Comparison of ENCODE assay signal across 8 mouse cellular contexts in genomic region chr7:111179401-111180271, GRCm38 (mm10).
A peak's percentile ranks its signal among the peaks of the same experiment; 100 is the strongest.
DNase-seq lines count a peak whose midpoint lies in the region; ATAC-seq lines count a peak whose summit lies in the region.

No protein-coding gene starts in this region.

- no peaks in the 10 kb centered on the region for H3K27me3 ChIP-seq in neural tube, embryonic 13.5 days
- H3K27me3 ChIP-seq in limb, embryonic 13.5 days = 0 out of 2 replicates have a peak, but pooled peaks cover 2% of the 10 kb centered on the region
- 0 out of 2 replicates have a peak, but pooled peaks cover 2% of the 10 kb centered on the region for H3K27me3 ChIP-seq in midbrain, embryonic 13.5 days

- peaks cover 7% of the 10 kb centered on the region; the same call in 1 of the 2 replicates for H3K4me1 ChIP-seq in neural tube, embryonic 13.5 days (replicated peaks)
- H3K4me1 ChIP-seq in limb, embryonic 13.5 days = peaks cover 19% of the 10 kb centered on the region
- peaks cover 8% of the 10 kb centered on the region; the same call in 1 of the 2 replicates for H3K4me1 ChIP-seq in midbrain, embryonic 13.5 days (replicated peaks)

- no peak for DNase-seq in neural tube, embryonic 10.5 days (ENCODE audit: extremely low spot score, low spot score)
- peak; percentile 61 to 69 for DNase-seq in heart, postnatal 36 days
- no peak for DNase-seq in layer of hippocampus, postnatal 14 days (ENCODE audit: low spot score in 2 of 2)
- DNase-seq in frontal cortex, postnatal 10 days (ENCODE audit: low spot score in 2 of 2) = no peak

- no peaks in the 10 kb centered on the region for H3K36me3 ChIP-seq in neural tube, embryonic 13.5 days
- H3K36me3 ChIP-seq in limb, embryonic 13.5 days = no peaks in the 10 kb centered on the region
- no peaks in the 10 kb centered on the region for H3K36me3 ChIP-seq in midbrain, embryonic 13.5 days

- H3K4me3 ChIP-seq in neural tube, embryonic 13.5 days = no peak overlapping the region
- no peak overlapping the region for H3K4me3 ChIP-seq in limb, embryonic 13.5 days
- no peak overlapping the region for H3K4me3 ChIP-seq in midbrain, embryonic 13.5 days (replicated peaks)

- no peak overlapping the region for H3K4me2 ChIP-seq in neural tube, embryonic 13.5 days
- no peak overlapping the region for H3K4me2 ChIP-seq in limb, embryonic 13.5 days (replicated peaks)
- H3K4me2 ChIP-seq in midbrain, embryonic 13.5 days (replicated peaks) = no peak overlapping the region

- intact Hi-C loops in heart, postnatal 36 days (cut with DNase I) = loop anchor here (5.0 kb wide), 2 partner anchors 373 to 603 kb away; no protein-coding TSS in a partner anchor

- no peak overlapping the region for H3K27ac ChIP-seq in neural tube, embryonic 13.5 days (replicated peaks)
- H3K27ac ChIP-seq in limb, embryonic 13.5 days = peak overlapping the region; percentile 39; the same call in 1 of the 2 replicates
- peak overlapping the region; percentile 25; the same call in 1 of the 2 replicates for H3K27ac ChIP-seq in midbrain, embryonic 13.5 days

- 0 out of 2 replicates have a peak overlapping the region, but pooled peaks have one; percentile 17 for H3K9ac ChIP-seq in neural tube, embryonic 13.5 days
- no peak overlapping the region; the same call in 1 of the 2 replicates for H3K9ac ChIP-seq in limb, embryonic 13.5 days
- no peak overlapping the region for H3K9ac ChIP-seq in midbrain, embryonic 13.5 days (replicated peaks)

- WGBS in neural tube, embryonic 13.5 days = 54% methylated on average over 7 of the region's 7 CpGs
- 54% methylated on average over 7 of the region's 7 CpGs for WGBS in limb, embryonic 13.5 days
- 49% methylated on average over 7 of the region's 7 CpGs for WGBS in midbrain, embryonic 13.5 days

- H3K9me3 ChIP-seq in neural tube, embryonic 13.5 days = no peaks in the 10 kb centered on the region
- no peaks in the 10 kb centered on the region for H3K9me3 ChIP-seq in limb, embryonic 13.5 days
- H3K9me3 ChIP-seq in midbrain, embryonic 13.5 days = no peaks in the 10 kb centered on the region

- peak; percentile 38; the same call in 1 of the 2 replicates for ATAC-seq in neural tube, embryonic 13.5 days (ENCODE audit: low read depth)
- ATAC-seq in erythroblast, adult 5-6 weeks (replicated peaks; ENCODE audit: low FRiP score, poor library complexity, severe bottlenecking) = peak; percentile 27; the same call in 1 of the 2 replicates
- ATAC-seq in limb, embryonic 13.5 days (ENCODE audit: low FRiP score, low read depth) = peak; percentile 41; the same call in 1 of the 2 replicates
- ATAC-seq in midbrain, embryonic 13.5 days = peak; percentile 53; the same call in 1 of the 2 replicates

Comparison
In these comparisons a context has a peak if more than half of its experiments do, and no peak if none do; other contexts are left out.
1. DNase-seq: peak in heart, postnatal 36 days (2 of 2); none in neural tube, embryonic 10.5 days (single experiment), layer of hippocampus, postnatal 14 days (0 of 2) and frontal cortex, postnatal 10 days (0 of 2).
2. Peak in every context shown above with its lines, with median percentiles within 50 percentile points of each other: ATAC-seq.